Mouse (Mus musculus): ENCODE data around the gene Ubp1.

DNA sequence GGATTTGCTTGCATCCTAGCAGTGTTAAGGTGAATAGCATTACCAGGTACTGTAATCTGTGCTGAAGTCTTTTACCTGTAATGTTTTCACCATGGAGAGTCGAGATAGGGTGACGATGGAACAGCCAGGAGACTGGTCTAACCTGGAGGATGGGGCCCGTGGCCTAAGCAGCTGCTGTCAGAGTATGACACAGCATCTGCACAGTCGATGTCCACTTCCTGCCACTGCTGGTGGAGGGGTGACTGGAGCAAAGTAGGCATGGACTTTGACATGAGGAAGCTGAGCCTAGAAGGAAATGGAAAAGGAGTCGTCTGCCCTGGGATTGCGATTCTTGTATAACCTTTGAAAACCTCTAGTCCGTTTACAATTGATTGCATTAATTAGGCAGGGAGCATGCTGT, 47.9 kb downstream of the Ubp1 start:
- TF ChIP-seq CTCF (IDR thresholded peaks at IDR 0.05; ENCODE audit: low read depth) (no peak), EP300 (IDR thresholded peaks at IDR 0.05; ENCODE audit: low read depth) (no peak)
